Mouse (Mus musculus) layer of hippocampus, adult 2 months (tissue): ENCODE measurements at regions not wholly inside any gene's neighbourhood (a gene's known extent, or its start where the extent isn't known, plus 50 kb on each side); places are given as distances from the start of the nearest gene placed in this dataset.

Experiments
- DNase-seq, 2 experiments: peaks; one replicate each; pipeline ENCODE4 v3.0.0; 2022; ENCODE audit warnings: low spot score in 2 of 2
- H3K27ac ChIP-seq: fragments of 200-600 bp; 2 replicates; pipeline ENCODE4 v1.8.1; 2022
- H3K4me3 ChIP-seq: fragments of 200-600 bp; 2 replicates; pipeline ENCODE4 v1.8.1; 2022; ENCODE audit warnings: mild to moderate bottlenecking
- CTCF ChIP-seq: fragments of 200-600 bp; conservative IDR thresholded peaks from 2 replicates; pipeline ENCODE4 v1.8.1; 2022; ENCODE audit warnings: antibody characterized with exemption, mild to moderate bottlenecking, moderate library complexity

DNA sequence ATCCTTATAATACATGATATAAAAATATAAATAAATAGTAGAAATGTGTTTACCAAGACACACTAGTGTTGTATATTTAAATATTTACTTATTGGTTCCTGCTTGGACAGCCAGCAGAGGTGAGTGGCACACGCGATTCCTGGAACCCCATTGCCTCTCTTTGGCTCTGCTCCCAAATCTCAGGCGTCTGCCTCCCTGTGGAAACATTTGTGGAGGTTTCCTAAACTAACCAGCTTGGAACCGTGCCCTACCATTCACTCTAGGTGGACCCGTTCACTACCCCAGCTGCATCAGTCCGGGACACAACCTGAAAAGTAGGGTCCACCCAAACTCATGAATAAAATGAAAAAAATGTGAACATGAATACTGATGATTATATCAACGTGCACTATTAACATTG lies 404.0 kb upstream of the Defb41 start:
- Histone ChIP-seq H3K4me3 (no peak overlapping the region), H3K27ac (no peak overlapping the region)
- no peak for DNase-seq
- TF ChIP-seq CTCF = no peak

- no peak for TF ChIP-seq CTCF
- DNase-seq = no peak
- Histone ChIP-seq H3K4me3 (no peak overlapping the region), H3K27ac (no peak overlapping the region)
Observed at GRCm38 (mm10) chr1:18668265-18668664, 403.3 kb upstream of the Defb41 start.

DNA sequence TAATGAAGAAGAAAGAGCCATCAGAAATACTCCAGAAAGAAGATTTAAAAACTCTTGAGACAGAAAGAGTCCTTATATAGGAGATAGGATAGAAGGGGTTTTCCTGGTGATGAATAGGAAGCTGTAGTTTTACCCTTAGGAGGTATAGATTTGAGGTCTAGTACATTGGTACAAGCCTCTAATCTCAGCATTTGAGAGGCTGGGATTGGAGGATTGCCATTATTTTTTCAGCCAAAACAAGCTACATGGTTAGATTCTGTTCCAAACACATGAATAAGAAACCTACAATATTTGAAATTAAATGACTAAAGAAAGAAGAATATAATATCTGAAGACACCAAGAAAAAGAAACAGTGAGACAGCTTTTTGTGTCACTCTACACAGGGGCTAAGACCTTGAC lies 375.9 kb upstream of the Defb41 start:
- no peak for TF ChIP-seq CTCF
- no peak for DNase-seq
- no peak overlapping the region for H3K27ac ChIP-seq

GRCm38 (mm10) chr1:18639460-18640300 lies 374.7 kb upstream of the Defb41 start:
- no peak for TF ChIP-seq CTCF
- Histone ChIP-seq H3K27ac (no peak overlapping the region), H3K4me3 (no peak overlapping the region)
- DNase-seq = no peak

More for the DNA sequence above, 375.9 kb upstream of the Defb41 start:
- no peak overlapping the region for H3K4me3 ChIP-seq

DNA sequence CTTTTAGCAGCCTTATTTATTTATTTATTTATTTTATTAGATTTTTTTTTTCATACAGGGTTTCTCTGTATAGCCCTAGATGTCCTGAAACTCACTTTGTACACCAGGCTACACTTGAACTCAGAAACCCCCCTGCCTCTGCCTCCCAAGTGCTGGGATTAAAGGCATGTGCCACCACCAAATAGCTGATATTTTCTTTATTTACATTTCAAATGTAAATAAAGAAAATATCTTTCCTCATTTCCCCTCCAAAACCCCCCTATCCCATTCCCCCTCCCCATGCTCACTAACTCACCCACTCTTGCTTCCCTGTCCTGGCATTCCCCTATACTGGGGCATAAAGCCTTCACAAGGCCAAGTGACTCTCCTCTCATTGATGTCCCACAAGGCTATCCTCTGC lies 372.4 kb upstream of the Defb41 start:
- Histone ChIP-seq H3K4me3 (no peak overlapping the region), H3K27ac (no peak overlapping the region)
- no peak for DNase-seq
- TF ChIP-seq CTCF = no peak

DNA sequence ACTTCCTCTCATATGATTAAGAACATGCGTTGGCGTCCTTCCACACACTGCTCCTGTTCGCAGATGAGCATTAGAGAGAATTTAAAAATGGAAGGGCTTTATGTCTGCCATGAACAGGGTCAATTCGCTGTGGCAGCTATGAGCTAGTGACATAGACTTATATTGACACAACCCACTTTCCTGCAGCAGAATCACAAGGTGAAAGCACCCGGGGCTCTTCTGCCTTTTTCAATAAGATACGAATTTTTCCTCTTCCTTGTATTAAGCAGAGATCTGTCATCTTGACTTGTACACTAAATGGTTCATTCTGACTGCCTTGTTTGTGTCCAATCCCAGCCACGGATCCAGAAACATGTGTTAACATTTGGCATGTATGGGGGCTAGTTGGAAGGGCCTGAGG lies 345.3 kb upstream of the Defb41 start:
- H3K4me3 ChIP-seq = no peak overlapping the region
- no peak for TF ChIP-seq CTCF
- no peak for DNase-seq

GRCm38 (mm10) chr1:18599864-18600263 lies 334.9 kb upstream of the Defb41 start:
- Histone ChIP-seq H3K27ac (no peak overlapping the region), H3K4me3 (no peak overlapping the region)
- TF ChIP-seq CTCF = no peak
- no peak for DNase-seq

More for the DNA sequence above, 345.3 kb upstream of the Defb41 start:
- H3K27ac ChIP-seq = no peak overlapping the region

DNA sequence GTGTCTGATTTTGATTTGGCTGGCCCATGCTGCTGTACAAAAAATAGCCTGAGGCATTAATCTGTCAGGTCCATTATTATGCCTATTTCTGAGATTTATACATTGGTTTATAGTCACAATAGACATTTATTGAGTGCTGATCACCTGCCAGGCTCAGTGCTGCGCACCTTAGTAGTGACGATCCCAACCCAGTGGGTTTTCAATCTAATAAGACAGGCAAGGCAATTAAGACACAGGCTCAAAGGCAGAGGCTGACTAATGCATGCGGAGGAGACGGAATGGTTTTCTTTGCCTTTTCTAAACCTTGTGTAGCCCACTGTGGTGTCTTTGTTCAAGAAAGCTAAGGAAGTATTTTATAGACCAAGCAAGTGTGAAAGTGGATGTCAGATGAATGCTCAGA lies 334.0 kb upstream of the Defb41 start:
- no peak for DNase-seq
- Histone ChIP-seq H3K27ac (no peak overlapping the region), H3K4me3 (no peak overlapping the region)
- TF ChIP-seq CTCF = no peak

- no peak overlapping the region for H3K27ac ChIP-seq
- no peak overlapping the region for H3K4me3 ChIP-seq
- no peak for TF ChIP-seq CTCF
- no peak for DNase-seq
Observed at GRCm38 (mm10) chr1:18583358-18584128, 318.6 kb upstream of the Defb41 start.

GRCm38 (mm10) chr1:18578625-18579024 lies 313.7 kb upstream of the Defb41 start:
- TF ChIP-seq CTCF = no peak
- Histone ChIP-seq H3K27ac (no peak overlapping the region), H3K4me3 (no peak overlapping the region)
- no peak for DNase-seq

DNA sequence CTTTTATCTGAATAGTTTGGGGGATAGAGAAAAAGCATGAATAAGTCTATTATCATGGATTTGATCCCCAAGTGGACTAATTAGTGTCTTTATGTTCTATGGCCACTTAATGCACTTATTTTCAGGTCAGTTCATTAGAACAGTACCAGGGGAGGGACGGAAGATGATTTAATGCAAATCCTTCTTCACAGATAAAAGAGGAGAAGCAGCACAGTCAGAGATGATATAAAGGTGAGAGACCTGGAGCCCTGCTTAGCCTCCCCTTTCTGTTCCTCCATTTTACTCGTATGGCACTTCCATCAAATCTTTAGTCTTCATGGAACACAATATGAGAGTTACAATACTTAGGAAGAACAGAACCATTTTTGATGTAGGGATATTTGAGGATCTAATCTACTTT lies 302.1 kb upstream of the Defb41 start:
- TF ChIP-seq CTCF = no peak
- DNase-seq = no peak

GRCm38 (mm10) chr1:18551211-18551610 lies 286.3 kb upstream of the Defb41 start:
- Histone ChIP-seq H3K4me3 (no peak overlapping the region), H3K27ac (no peak overlapping the region; the same call in 1 of the 2 replicates)
- peak; percentile 18 to 41 for DNase-seq
- TF ChIP-seq CTCF = no peak

More for the DNA sequence above, 302.1 kb upstream of the Defb41 start:
- no peak overlapping the region for H3K27ac ChIP-seq
- H3K4me3 ChIP-seq = no peak overlapping the region

DNA sequence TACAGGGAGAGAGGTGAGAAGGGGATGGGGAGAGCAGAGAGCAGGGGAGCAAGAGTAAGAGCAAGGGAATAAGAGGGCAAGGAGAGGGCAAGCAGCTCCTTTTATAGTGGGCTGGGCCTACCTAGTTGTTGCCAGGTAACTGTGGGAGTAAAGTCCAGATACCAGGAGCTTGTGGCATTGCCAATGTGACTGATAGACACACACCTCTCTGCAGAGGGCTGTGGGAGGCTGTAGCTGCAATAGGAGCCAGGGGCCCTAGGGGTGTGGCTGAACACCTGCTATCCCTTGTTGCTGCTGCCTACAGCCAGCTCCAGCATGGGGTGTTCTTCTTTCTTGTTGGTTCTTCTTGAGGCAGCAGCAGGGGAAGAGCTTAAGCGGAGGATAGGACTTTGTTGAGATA lies 266.8 kb upstream of the Defb41 start:
- DNase-seq = no peak
- no peak for TF ChIP-seq CTCF
- no peak overlapping the region for H3K4me3 ChIP-seq
- no peak overlapping the region for H3K27ac ChIP-seq
